Mouse (Mus musculus) forebrain, embryonic 16.5 days (tissue): ENCODE results near the gene Dhrs7c. TPM values are rescaled to one million over a fixed set of nuclear protein-coding genes. Genes with fewer than 3 reads are reported as not detected.

Source experiments
- ATAC-seq: fragments of 200-750 bp; cut with Nextera tagmentation; 2 replicates; pipeline ENCODE4 v1.8.0; 2017; ENCODE audit warnings: mild to moderate bottlenecking, moderate library complexity
- H3K27ac ChIP-seq: fragments of 300-500 bp; sonication (generic); 2 replicates; pipeline ENCODE4 v1.5.1; 2014; ENCODE audit warnings: low read length, control low read depth
- H3K27me3 ChIP-seq: fragments of 300-500 bp; sonication (generic); replicated peaks from 2 replicates; pipeline ENCODE4 v1.6.1; 2014; ENCODE audit warnings: low read length; ENCODE audit not compliant: control insufficient read depth, insufficient read depth
- H3K36me3 ChIP-seq: fragments of 300-500 bp; sonication (generic); 2 replicates; pipeline ENCODE4 v1.6.1; 2014; ENCODE audit not compliant: control insufficient read depth, insufficient read depth
- H3K4me1 ChIP-seq: fragments of 300-500 bp; sonication (generic); replicated peaks from 2 replicates; pipeline ENCODE4 v1.6.1; 2014; ENCODE audit warnings: low read length; ENCODE audit not compliant: control insufficient read depth, insufficient read depth
- H3K4me2 ChIP-seq: fragments of 300-500 bp; sonication (generic); 2 replicates; pipeline ENCODE4 v1.6.1; 2014; ENCODE audit warnings: mild to moderate bottlenecking, low read length, control low read depth
- H3K4me3 ChIP-seq: fragments of 300-500 bp; sonication (generic); replicated peaks from 2 replicates; pipeline ENCODE4 v1.5.1; 2014; ENCODE audit warnings: mild to moderate bottlenecking, low read length, control low read depth
- H3K9ac ChIP-seq: fragments of 300-500 bp; sonication (generic); replicated peaks from 2 replicates; pipeline ENCODE4 v1.6.1; 2014; ENCODE audit warnings: low read depth, low read length, control low read depth
- H3K9me3 ChIP-seq: fragments of 300-500 bp; sonication (generic); 2 replicates; pipeline ENCODE4 v1.6.1; 2016; ENCODE audit warnings: low read length; ENCODE audit not compliant: control insufficient read depth
- WGBS: fragments of 180-500 bp; shearing (Covaris S2); extraction: QIAGEN DNeasy Blood & Tissue Kit; methylation state at CpG from one replicate; pipeline ENCODE4 v1.1.7; 2014; 5-methylcytosine and 5-hydroxymethylcytosine counted together
- polyA plus RNA-seq: library from polyadenylated mRNA; unstranded; fragments of >200 nt; fragmentation: Nextera tagmentation; extraction: Ambion mirVana; gene quantifications from 2 replicates; pipeline ENCODE4 v1.2.1, GENCODE M21; 2015

Gene Dhrs7c
- polyA plus RNA-seq, 1 experiment from 2014 or later, result not detected

- Histone ChIP-seq H3K9ac (no peak overlapping the region), H3K27me3 (no peaks in the 10 kb centered on the region), H3K4me3 (no peak overlapping the region), H3K36me3 (no peaks in the 10 kb centered on the region), H3K4me2 (no peak overlapping the region), H3K9me3 (no peaks in the 10 kb centered on the region), H3K27ac (no peak overlapping the region), H3K4me1 (no peaks in the 10 kb centered on the region)
- WGBS, result 54% methylated on average over 7 of the region's 7 CpGs
- no peak for ATAC-seq
These were observed 62.9 kb downstream of the Dhrs7c start for GRCm38 (mm10) chr11:67860743-67861398.

GRCm38 (mm10) chr11:67861399-67861838 lies 63.4 kb downstream of the Dhrs7c start:
- no peaks in the 10 kb centered on the region for H3K4me1 ChIP-seq
- no peak overlapping the region for H3K4me3 ChIP-seq
- no peak overlapping the region for H3K9ac ChIP-seq
- no peaks in the 10 kb centered on the region for H3K27me3 ChIP-seq
- no peaks in the 10 kb centered on the region for H3K36me3 ChIP-seq
- no peak overlapping the region for H3K4me2 ChIP-seq
- H3K27ac ChIP-seq, result no peak overlapping the region
- no peaks in the 10 kb centered on the region for H3K9me3 ChIP-seq
- WGBS, result 12% methylated on average over 7 of the region's 7 CpGs
- no peak for ATAC-seq

- Histone ChIP-seq H3K9ac (no peak overlapping the region), H3K27ac (no peak overlapping the region), H3K9me3 (no peaks in the 10 kb centered on the region), H3K4me1 (no peaks in the 10 kb centered on the region), H3K4me3 (no peak overlapping the region), H3K27me3 (no peaks in the 10 kb centered on the region), H3K4me2 (no peak overlapping the region), H3K36me3 (no peaks in the 10 kb centered on the region)
- ATAC-seq, result no peak
- WGBS, result 76% methylated on average over 5 of the region's 5 CpGs
These were observed 67.1 kb downstream of the Dhrs7c start for GRCm38 (mm10) chr11:67865100-67865499.

Other genes with a start within 250 kb of the Dhrs7c start
- not detected in 2 replicates for gene Rcvrn, start 102.9 kb upstream of the Dhrs7c start, polyA plus RNA-seq
- gene Glp2r, start 27.0 kb upstream of the Dhrs7c start, polyA plus RNA-seq, result 0.05 TPM in 1 of 2 replicates, not detected in the other
- not detected in 2 replicates for gene Gsg1l2, start 23.6 kb upstream of the Dhrs7c start, polyA plus RNA-seq
- gene Usp43, start 124.0 kb downstream of the Dhrs7c start, polyA plus RNA-seq, result 3.0 and 3.8 TPM in 2 replicates
- 1.8 and 2.3 TPM in 2 replicates for gene Cfap52, start 167.5 kb downstream of the Dhrs7c start, polyA plus RNA-seq
- gene Stx8, start 168.0 kb downstream of the Dhrs7c start, polyA plus RNA-seq, result 66.6 and 68.2 TPM in 2 replicates